Mouse (Mus musculus): Measurements from ENCODE around the gene Ankrd44.

DNA sequence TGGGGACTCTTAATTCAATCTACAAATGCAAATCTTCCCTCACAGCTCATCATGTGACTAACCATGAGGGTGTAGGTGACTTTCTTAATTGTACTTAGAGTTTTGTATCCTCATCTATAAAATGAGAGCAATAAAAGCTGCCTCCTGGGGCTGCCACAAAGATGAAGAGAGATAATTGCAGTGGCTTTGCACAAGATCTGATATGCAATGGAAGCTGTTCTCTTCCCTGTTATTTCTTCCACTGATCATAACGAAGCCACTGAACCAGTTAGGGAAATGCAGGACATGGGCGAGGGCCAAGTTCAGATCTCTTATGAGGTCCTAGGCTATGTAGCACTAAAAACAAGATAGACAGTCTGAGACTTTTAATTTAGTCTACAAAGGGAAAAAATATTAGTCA, 258.2 kb downstream of the Ankrd44 start:
- TF ChIP-seq EP300 (IDR thresholded peaks at IDR 0.05; ENCODE audit: insufficient read depth, low read depth, low read length), result no peak
- TF ChIP-seq POLR2A (IDR thresholded peaks at IDR 0.05; ENCODE audit: insufficient read depth, low read depth, low read length), result no peak

Measured in heart, adult 2 months (tissue).